Mouse (Mus musculus) mesoderm, embryonic 11.5 days (tissue): ENCODE data around the gene Pnpla6.

Source experiments
- DNase-seq: peaks from one replicate; pipeline ENCODE4 v3.0.0-alpha.2; 2012; ENCODE audit warnings: low read depth, low spot score

Pnpla6 gene

DNA sequence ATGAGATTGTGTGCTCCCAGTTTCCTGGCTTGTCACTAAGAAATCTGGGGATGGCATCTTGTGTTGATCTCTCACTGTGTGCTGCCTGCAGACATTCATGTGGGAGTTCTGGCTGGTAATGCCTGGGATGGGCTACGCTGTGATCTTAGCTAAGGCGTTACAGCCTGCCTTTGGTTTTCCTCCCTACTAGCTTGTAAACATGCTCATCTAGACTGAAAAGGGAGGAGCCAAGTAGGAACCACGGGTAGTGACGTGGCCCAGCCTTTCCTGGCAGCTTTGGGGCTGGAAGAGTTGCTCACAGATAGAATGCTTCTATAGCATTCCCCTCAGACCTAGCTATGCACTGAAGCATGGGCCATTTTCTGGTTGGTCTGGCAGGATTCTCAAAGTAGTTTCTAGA is 13.0 kb upstream of the Pnpla6 start:
- no peak for DNase-seq

GRCm38 (mm10) chr8:3507979-3508754 is 7.0 kb upstream of the Pnpla6 start:
- no peak for DNase-seq

DNA sequence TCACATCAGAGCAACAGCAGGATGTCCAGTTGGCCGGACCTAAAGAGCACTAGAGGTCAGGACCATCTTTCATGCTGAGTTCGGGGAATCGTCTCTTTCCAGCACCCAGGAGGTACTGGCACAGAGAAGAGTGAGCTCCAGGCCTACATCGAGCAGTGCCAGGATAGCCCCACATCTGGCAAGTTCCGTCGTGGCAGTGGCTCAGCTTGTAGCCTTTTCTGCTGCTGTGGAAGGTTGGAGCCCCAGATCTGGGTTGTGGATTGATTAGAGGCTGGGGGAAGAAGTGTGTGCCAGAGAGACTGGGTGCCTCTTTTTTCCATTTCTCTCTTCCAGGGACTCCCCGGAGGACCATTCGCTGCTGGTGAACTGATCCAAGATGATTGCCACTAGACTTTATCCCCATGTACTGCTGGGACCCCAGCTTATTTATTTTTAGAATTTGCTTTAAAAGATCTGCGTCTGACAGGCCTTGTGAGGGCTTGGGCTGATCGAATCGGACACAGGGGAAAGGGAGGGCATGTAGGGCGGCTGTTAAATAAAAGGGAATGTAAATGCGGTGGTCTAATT is 420 bp upstream of the Pnpla6 start:
- no peak for DNase-seq

- DNase-seq: peak; percentile 45
Observed at GRCm38 (mm10) chr8:3515771-3516417, 710 bp downstream of the Pnpla6 start.

GRCm38 (mm10) chr8:3516450-3517116 is 1.4 kb downstream of the Pnpla6 start:
- DNase-seq: peak; percentile 94

DNA sequence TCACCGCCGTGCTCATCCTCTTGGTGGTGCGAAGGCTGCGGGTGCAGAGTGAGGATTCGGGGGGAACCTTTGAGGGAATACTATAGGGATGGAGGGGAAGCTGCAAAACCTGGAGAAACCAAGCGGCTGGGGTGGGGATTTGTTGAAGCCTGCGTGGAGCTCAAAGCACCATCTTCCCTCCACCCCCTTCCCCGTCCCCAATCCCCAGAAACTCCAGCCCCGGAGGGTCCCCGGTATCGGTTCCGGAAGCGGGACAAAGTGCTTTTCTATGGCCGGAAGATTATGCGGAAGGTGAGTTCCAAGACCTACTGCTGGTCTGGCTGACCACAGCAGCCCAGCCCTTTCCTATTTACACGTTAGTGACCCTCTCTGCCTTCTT is 1.9 kb downstream of the Pnpla6 start:
- peak; percentile 19 for DNase-seq

- no peak for DNase-seq
Observed at GRCm38 (mm10) chr8:3522007-3522697, 7.0 kb downstream of the Pnpla6 start.

GRCm38 (mm10) chr8:3530816-3531215 is 15.6 kb downstream of the Pnpla6 start:
- no peak for DNase-seq

DNA sequence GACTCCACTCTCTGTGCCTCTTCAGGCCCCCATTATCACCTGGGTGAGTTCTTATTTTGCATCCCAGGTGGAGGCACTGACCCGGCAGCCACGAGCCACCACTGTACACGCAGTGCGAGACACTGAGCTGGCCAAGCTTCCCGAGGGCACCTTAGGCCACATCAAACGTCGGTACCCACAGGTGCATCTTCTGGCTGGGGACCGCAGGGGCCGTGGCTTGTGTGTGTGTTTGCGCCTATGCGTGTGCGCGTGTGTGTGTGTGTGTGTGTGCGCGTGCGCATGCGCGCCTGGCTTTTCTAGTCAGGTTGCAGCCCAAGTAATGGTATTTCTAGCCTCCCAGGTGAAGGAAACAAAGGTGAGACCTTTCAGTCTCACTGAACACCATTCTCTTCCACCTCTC is 16.8 kb downstream of the Pnpla6 start:
- no peak for DNase-seq

GRCm38 (mm10) chr8:3536053-3536841 is 21.1 kb downstream of the Pnpla6 start:
- DNase-seq: no peak

- DNase-seq: no peak
Observed at GRCm38 (mm10) chr8:3536940-3537339, 21.8 kb downstream of the Pnpla6 start.

DNA sequence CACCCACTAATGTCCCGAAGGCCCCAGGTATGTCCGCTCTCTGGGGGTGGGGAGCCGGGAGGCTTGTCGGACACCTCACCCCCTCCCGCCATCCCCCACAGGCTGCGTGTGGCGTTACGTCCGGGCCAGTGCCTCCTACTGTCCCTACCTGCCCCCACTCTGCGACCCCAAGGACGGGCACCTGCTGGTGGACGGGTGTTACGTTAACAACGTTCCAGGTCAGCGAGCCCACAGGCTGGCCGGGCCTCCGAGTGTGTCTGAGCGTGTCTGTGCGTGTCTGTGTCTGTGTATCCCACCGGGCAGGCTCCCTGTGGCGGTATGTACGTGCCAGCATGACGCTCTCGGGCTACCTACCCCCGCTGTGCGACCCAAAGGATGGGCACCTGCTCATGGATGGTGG is 22.5 kb downstream of the Pnpla6 start:
- DNase-seq: no peak

- no peak for DNase-seq
Observed at GRCm38 (mm10) chr8:3539146-3539545, 24.0 kb downstream of the Pnpla6 start.

DNA sequence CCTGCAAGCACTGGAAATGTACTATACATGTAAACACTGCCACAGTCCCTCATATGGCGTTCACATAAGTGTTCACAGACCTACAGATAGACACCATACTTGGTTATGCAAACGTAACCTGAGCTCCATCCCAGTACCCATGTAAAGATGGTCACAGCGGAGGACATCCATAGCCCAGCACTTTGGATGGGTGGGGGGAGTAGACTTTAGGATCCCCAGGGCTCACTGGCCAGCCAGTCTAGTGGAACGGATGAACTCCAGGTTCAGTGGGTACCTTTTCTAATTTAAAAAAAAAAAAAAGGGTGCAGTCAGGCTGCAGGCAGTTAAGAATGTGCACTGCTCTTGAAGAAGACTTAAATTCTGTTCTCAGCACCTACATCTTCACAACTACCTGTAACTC is 24.9 kb downstream of the Pnpla6 start:
- DNase-seq: no peak

- DNase-seq: no peak
Observed at GRCm38 (mm10) chr8:3546511-3546910, 31.3 kb downstream of the Pnpla6 start.

DNA sequence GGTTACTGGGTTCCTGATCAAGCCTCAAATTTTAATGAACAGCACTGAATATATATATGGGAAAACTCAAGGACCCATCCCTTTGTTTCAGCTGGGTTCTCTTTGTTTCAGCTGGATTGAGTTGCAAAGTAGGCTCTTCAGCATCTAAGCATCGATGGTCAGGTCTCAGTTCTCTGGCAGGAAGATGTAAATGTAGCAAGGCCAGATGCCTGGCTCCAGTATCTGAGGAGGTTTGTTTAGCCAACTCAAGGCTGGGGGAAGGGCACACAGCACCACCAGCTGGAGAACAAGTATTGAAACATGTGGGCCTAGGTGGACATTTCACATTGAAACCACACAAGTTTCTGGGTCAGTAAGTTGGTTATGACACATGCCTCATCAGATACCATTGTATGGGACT is 37.1 kb downstream of the Pnpla6 start:
- no peak for DNase-seq

GRCm38 (mm10) chr8:3556114-3556513 is 40.9 kb downstream of the Pnpla6 start:
- DNase-seq: peak; percentile 15

- peak; percentile 61 for DNase-seq
Observed at GRCm38 (mm10) chr8:3567641-3568371, 52.6 kb downstream of the Pnpla6 start, which contains the start of gene C330021F23Rik. TSS of gene C330021F23Rik (plus strand) at chr8:3567990.

DNA sequence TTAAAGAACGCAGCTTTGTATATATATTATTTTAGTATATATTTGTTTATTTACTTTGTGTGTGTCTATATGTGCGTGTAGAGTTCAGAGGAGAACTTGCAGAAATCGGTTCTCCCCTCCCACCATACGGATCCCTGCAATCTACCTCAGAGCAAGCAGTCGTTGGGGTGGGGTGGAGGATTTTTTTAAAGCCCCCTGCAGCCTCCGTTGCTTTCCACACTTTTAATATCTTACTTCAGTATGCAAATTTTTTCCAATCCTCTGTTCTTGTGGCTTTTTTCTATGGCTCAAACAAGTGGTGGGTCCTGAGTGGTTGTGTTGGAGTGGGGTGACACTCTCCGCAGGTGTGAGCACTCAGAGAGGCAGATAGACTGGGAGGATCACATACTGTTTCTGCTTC is 53.2 kb downstream of the Pnpla6 start:
- no peak for DNase-seq

GRCm38 (mm10) chr8:3569784-3570183 is 54.6 kb downstream of the Pnpla6 start:
- DNase-seq: no peak
